Mouse (Mus musculus): Measurements from ENCODE around the gene Zfp219. TPM values are rescaled to one million over a fixed set of nuclear protein-coding genes. Genes with fewer than 3 reads are reported as not detected.

Zfp219 gene
- polyA plus RNA-seq, 1 experiment = 177 TPM

DNA sequence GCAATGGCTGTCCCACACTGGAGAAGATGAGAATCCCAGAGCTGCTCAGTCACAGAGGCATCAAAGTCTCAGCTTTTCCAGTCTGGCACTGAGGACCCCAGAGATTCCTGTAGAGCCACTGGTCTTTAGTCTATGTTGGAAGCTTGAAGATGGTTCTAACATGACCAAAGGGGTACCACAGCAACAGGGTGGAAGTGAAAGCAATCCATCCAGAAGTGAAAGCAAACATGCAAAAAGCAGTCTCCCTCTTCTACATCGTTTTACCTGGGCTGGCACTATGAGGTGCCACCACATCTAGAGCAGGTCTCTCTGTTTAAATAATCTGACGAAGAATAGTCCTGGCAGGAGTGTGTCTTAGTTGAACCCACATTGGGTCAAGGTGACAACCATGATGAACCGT, 41.3 kb downstream of the Zfp219 start:
- TF ChIP-seq CTCF (IDR thresholded peaks at IDR 0.05; ENCODE audit: borderline replicate concordance, extremely low read depth, insufficient read depth, insufficient read length) (no peak), POLR2A (IDR thresholded peaks at IDR 0.05; ENCODE audit: borderline replicate concordance, extremely low read depth, insufficient read depth, insufficient read length, poor library complexity, severe bottlenecking) (no peak)
- no peak for DNase-seq (ENCODE audit: low read depth)

DNA sequence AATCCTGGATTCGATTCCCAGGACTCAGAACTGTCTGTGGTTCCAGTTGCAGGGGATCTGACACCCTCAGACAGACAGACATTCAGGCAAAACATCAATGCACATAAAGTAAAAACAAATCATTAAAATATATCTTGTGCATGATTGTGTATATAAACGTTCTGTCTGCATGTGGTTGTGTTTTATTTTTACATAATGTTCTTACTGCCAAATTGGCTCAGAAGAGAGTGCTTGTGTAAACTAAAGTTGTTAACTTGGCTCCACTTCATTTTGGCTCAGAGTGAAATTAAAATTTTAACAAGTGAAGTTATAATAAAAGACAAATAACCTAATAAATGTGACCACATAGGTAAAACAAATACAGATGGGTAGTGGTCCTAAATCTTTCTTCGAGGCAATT, 53.1 kb downstream of the Zfp219 start:
- DNase-seq (ENCODE audit: low read depth) = peak; percentile 30
- TF ChIP-seq POLR2A (IDR thresholded peaks at IDR 0.05; ENCODE audit: borderline replicate concordance, extremely low read depth, insufficient read depth, insufficient read length, poor library complexity, severe bottlenecking) (no peak), CTCF (IDR thresholded peaks at IDR 0.05; ENCODE audit: borderline replicate concordance, extremely low read depth, insufficient read depth, insufficient read length) (no peak)

DNA sequence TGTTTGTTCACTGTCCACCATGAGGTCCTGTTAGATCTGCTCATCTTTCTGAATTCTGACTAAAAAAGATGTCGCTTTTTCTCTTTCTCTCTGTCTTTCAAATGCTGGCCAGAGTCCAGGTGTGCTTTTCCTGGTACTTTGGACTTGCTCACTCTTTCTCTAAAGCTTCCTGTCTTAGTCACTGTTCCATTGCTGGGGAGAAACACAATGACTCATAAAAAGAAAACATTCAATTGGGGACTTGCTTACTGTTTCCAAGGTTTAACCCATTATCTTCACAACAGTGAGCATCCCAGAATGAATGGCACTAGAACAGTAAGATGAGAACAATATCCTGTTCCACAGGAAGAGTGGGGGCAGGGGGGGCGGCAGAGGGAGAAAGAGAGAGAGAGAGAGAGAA, 60.2 kb downstream of the Zfp219 start:
- TF ChIP-seq POLR2A (IDR thresholded peaks at IDR 0.05; ENCODE audit: borderline replicate concordance, extremely low read depth, insufficient read depth, insufficient read length, poor library complexity, severe bottlenecking) (no peak), CTCF (IDR thresholded peaks at IDR 0.05; ENCODE audit: borderline replicate concordance, extremely low read depth, insufficient read depth, insufficient read length) (no peak)

More for the DNA sequence above, 60.2 kb downstream of the Zfp219 start:
- no peak for DNase-seq (ENCODE audit: low read depth)

Other genes with a start within 250 kb of the Zfp219 start
- gene Ang4, start 247.1 kb downstream of the Zfp219 start, polyA plus RNA-seq (2012; rRNA removed) = not detected in 2 replicates
- not detected in 2 replicates for gene AY358078, start 220.7 kb downstream of the Zfp219 start, polyA plus RNA-seq (2012; rRNA removed)
- gene Ear6, start 167.0 kb downstream of the Zfp219 start, polyA plus RNA-seq (2012; rRNA removed) = 0.14 TPM in 1 of 2 replicates, not detected in the other
- 64.9 and 76.0 TPM in 2 replicates for gene Mettl17, start 135.9 kb downstream of the Zfp219 start, polyA plus RNA-seq (2012; rRNA removed)
- 12.1 and 15.3 TPM in 2 replicates for gene Slc39a2, start 127.8 kb downstream of the Zfp219 start, polyA plus RNA-seq (2012; rRNA removed)
- gene Ndrg2, start 106.6 kb downstream of the Zfp219 start, polyA plus RNA-seq (2012; rRNA removed) = 80.5 and 115 TPM in 2 replicates
- not detected in 2 replicates for gene Tppp2, start 102.3 kb downstream of the Zfp219 start, polyA plus RNA-seq (2012; rRNA removed)
- not detected in 2 replicates for gene Rnase13, start 98.0 kb downstream of the Zfp219 start, polyA plus RNA-seq (2012; rRNA removed)
- gene Arhgef40, start 36.0 kb downstream of the Zfp219 start, polyA plus RNA-seq (2012; rRNA removed) = 100 and 106 TPM in 2 replicates
- 1.9 and 3.6 TPM in 2 replicates for gene Tmem253, start 5.1 kb downstream of the Zfp219 start, polyA plus RNA-seq (2012; rRNA removed)
- gene Olfr221, start 21.7 kb upstream of the Zfp219 start, polyA plus RNA-seq (2012; rRNA removed) = not detected in 2 replicates
- 405 and 455 TPM in 2 replicates for gene Hnrnpc, start 83.3 kb upstream of the Zfp219 start, polyA plus RNA-seq (2012; rRNA removed)
- 2.0 and 2.3 TPM in 2 replicates for gene Rpgrip1, start 90.0 kb upstream of the Zfp219 start, polyA plus RNA-seq (2012; rRNA removed)
- gene Supt16, start 176.7 kb upstream of the Zfp219 start, polyA plus RNA-seq (2012; rRNA removed) = 28.9 and 44.9 TPM in 2 replicates
- 54.4 and 75.4 TPM in 2 replicates for gene Chd8, start 237.0 kb upstream of the Zfp219 start, polyA plus RNA-seq (2012; rRNA removed)

Measured in brain, embryonic 14.5 days (tissue).